8 mouse cellular contexts compared by ENCODE assay signal in the genomic region with DNA sequence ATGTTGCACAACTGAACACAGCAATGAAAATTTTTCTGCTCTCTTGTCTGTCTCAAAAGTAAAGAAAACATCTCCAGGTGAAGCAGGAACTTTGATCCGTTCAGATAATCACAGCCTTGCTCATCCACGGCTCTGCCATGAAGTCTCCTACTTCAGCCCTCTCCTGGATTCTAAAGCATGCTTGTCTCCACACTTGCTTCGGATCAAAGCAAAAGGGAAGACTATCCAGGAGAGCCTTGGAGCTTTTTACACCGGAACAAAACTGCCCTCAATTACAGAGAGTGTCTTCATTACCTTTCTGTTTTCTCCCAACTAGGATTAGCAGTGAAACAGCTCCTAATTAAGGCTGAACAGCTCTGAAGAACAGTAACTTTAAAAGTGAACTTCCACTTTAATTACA. TPM values are rescaled to one million over a fixed set of nuclear protein-coding genes. Genes with fewer than 3 reads are reported as not detected.
DNase-seq lines count a peak whose midpoint lies in the region; ATAC-seq lines count a peak whose summit lies in the region.

No protein-coding gene starts in this region.

- WGBS in kidney, embryonic 14.5 days, result 1% methylated on average over 4 of the region's 4 CpGs
- WGBS in embryonic facial prominence, embryonic 10.5 days, result 3% methylated on average over 4 of the region's 4 CpGs
- WGBS in hindbrain, embryonic 16.5 days, result 2% methylated on average over 4 of the region's 4 CpGs
- WGBS in midbrain, embryonic 16.5 days, result 2% methylated on average over 4 of the region's 4 CpGs

- no peaks in the 10 kb centered on the region for H3K27me3 ChIP-seq in kidney, embryonic 14.5 days (ENCODE audit: control insufficient read depth, insufficient read depth, low read length)
- H3K27me3 ChIP-seq in embryonic facial prominence, embryonic 10.5 days (replicated peaks; ENCODE audit: low read depth, poor library complexity, severe bottlenecking), result no peaks in the 10 kb centered on the region
- no peaks in the 10 kb centered on the region for H3K27me3 ChIP-seq in hindbrain, embryonic 16.5 days (replicated peaks; ENCODE audit: control insufficient read depth, insufficient read depth, low read length)
- no peaks in the 10 kb centered on the region for H3K27me3 ChIP-seq in midbrain, embryonic 16.5 days (ENCODE audit: control insufficient read depth, insufficient read depth, low read depth, low read length)

- peak overlapping the region; percentile 97 for H3K4me3 ChIP-seq in kidney, embryonic 14.5 days (ENCODE audit: low read length)
- peak overlapping the region; percentile 98 for H3K4me3 ChIP-seq in embryonic facial prominence, embryonic 10.5 days
- H3K4me3 ChIP-seq in hindbrain, embryonic 16.5 days (ENCODE audit: low read length), result peak overlapping the region; percentile 85
- H3K4me3 ChIP-seq in midbrain, embryonic 16.5 days (ENCODE audit: low read depth, low read length), result peak overlapping the region; percentile 85

- ATAC-seq in kidney, embryonic 14.5 days (ENCODE audit: low FRiP score, low TSS enrichment), result no peak
- ATAC-seq in hindbrain, embryonic 16.5 days, result no peak
- ATAC-seq in midbrain, embryonic 16.5 days, result no peak

- H3K36me3 ChIP-seq in kidney, embryonic 14.5 days (ENCODE audit: control insufficient read depth, insufficient read depth, low read length), result peaks cover 13% of the 10 kb centered on the region
- H3K36me3 ChIP-seq in embryonic facial prominence, embryonic 10.5 days (replicated peaks), result peaks cover 6% of the 10 kb centered on the region
- no peaks in the 10 kb centered on the region for H3K36me3 ChIP-seq in hindbrain, embryonic 16.5 days (ENCODE audit: control insufficient read depth, insufficient read depth, low read length)
- no peaks in the 10 kb centered on the region for H3K36me3 ChIP-seq in midbrain, embryonic 16.5 days (ENCODE audit: control insufficient read depth, insufficient read depth, low read length)

- peaks cover 26% of the 10 kb centered on the region for H3K4me1 ChIP-seq in kidney, embryonic 14.5 days (ENCODE audit: control insufficient read depth, insufficient read depth, low read length)
- H3K4me1 ChIP-seq in embryonic facial prominence, embryonic 10.5 days, result peaks cover 48% of the 10 kb centered on the region
- peaks cover 25% of the 10 kb centered on the region for H3K4me1 ChIP-seq in hindbrain, embryonic 16.5 days (ENCODE audit: control insufficient read depth, insufficient read depth, low read depth, low read length)
- peaks cover 27% of the 10 kb centered on the region for H3K4me1 ChIP-seq in midbrain, embryonic 16.5 days (ENCODE audit: control insufficient read depth, insufficient read depth, low read length)

- peak overlapping the region; percentile 97 for H3K9ac ChIP-seq in kidney, embryonic 14.5 days (ENCODE audit: low read depth, low read length)
- H3K9ac ChIP-seq in hindbrain, embryonic 16.5 days (ENCODE audit: low read depth, low read length), result peak overlapping the region; percentile 94
- peak overlapping the region; percentile 88 for H3K9ac ChIP-seq in midbrain, embryonic 16.5 days (ENCODE audit: low read depth, low read length)

- DNase-seq in kidney, adult 18-20 months, result no peak
- no peak for DNase-seq in embryonic facial prominence, embryonic 10.5 days (ENCODE audit: low spot score)
- no peak for DNase-seq in left cerebral cortex, adult 11 months (ENCODE audit: low spot score)
- no peak for DNase-seq in frontal cortex, postnatal 25 days (ENCODE audit: low spot score in 2 of 2)
- no peak for DNase-seq in frontal cortex, postnatal 14 days (ENCODE audit: low spot score in 2 of 2)

- peak overlapping the region; percentile 80 for H3K4me2 ChIP-seq in kidney, embryonic 14.5 days (replicated peaks; ENCODE audit: low read depth, low read length)
- peak overlapping the region; percentile 97 for H3K4me2 ChIP-seq in hindbrain, embryonic 16.5 days (ENCODE audit: low read length)
- H3K4me2 ChIP-seq in midbrain, embryonic 16.5 days (ENCODE audit: low read length), result peak overlapping the region; percentile 92

- no peak overlapping the region; the same call in 1 of the 2 replicates for H3K27ac ChIP-seq in kidney, embryonic 14.5 days (ENCODE audit: low read depth, low read length)
- peak overlapping the region; percentile 96; the same call in 1 of the 2 replicates for H3K27ac ChIP-seq in embryonic facial prominence, embryonic 10.5 days (replicated peaks)
- no peak overlapping the region for H3K27ac ChIP-seq in hindbrain, embryonic 16.5 days (ENCODE audit: low read depth, low read length)
- no peak overlapping the region for H3K27ac ChIP-seq in midbrain, embryonic 16.5 days (ENCODE audit: low read length)

- no peaks in the 10 kb centered on the region for H3K9me3 ChIP-seq in kidney, embryonic 14.5 days (ENCODE audit: control insufficient read depth, low read length)
- H3K9me3 ChIP-seq in embryonic facial prominence, embryonic 10.5 days, result no peaks in the 10 kb centered on the region
- no peaks in the 10 kb centered on the region for H3K9me3 ChIP-seq in hindbrain, embryonic 16.5 days (ENCODE audit: control insufficient read depth, low read length)
- no peaks in the 10 kb centered on the region for H3K9me3 ChIP-seq in midbrain, embryonic 16.5 days (replicated peaks; ENCODE audit: control insufficient read depth, low read length, poor library complexity, severe bottlenecking)

RNA-seq across cellular contexts. Expression of a gene that starts 1.4 kb away (rescaled TPM):
- 112 and 151 TPM in 2 replicates for polyA plus RNA-seq in kidney, embryonic 14.5 days (2014; fragmentation: Nextera tagmentation; extraction: Ambion mirVana)
- polyA plus RNA-seq in embryonic facial prominence, embryonic 10.5 days (2016; fragmentation: Nextera tagmentation; extraction: Ambion mirVana), result 26.5 and 28.4 TPM in 2 replicates
- polyA plus RNA-seq in hindbrain, embryonic 16.5 days (2015; fragmentation: Nextera tagmentation; extraction: Ambion mirVana), result 15.4 and 19.1 TPM in 2 replicates
- 11.0 and 13.7 TPM in 2 replicates for polyA plus RNA-seq in midbrain, embryonic 16.5 days (2015; fragmentation: Nextera tagmentation; extraction: Ambion mirVana)
